Comparison of ENCODE assay signal across 9 mouse cellular contexts in genomic region chr6:99204052-99204779, GRCm38 (mm10).
DNase-seq lines count a peak whose midpoint lies in the region; ATAC-seq and TF ChIP-seq lines count a peak whose summit lies in the region.
"Had no signal": no experiment of that assay in that cellular context is flagged by ENCODE, and none has a peak within 500 bp of the region (broad histone marks: within the 10 kb centered on the region; RNA-seq: fewer than 3 reads in every experiment).

No protein-coding gene starts in this region.

- DNase-seq in heart, adult 2 months, result peak in 1 of 2 experiments; percentile 28
- no peak for DNase-seq in heart, adult 9 months (ENCODE audit: low spot score in 2 of 2)
- peak; percentile 82 for DNase-seq in forebrain, embryonic 11.5 days (ENCODE audit: low spot score)
- peak; percentile 59 for DNase-seq in neural tube, embryonic 10.5 days (ENCODE audit: extremely low spot score, low spot score)
- no peak for DNase-seq in thymus, postnatal 25 days
- no peak for DNase-seq in left cerebral cortex, postnatal 14 days (ENCODE audit: low spot score in 2 of 2)
- DNase-seq in layer of hippocampus, adult 8-10 months (ENCODE audit: low spot score in 2 of 2), result no peak
- DNase-seq: B cell, adult 2 months had no signal

- no peak for TF ChIP-seq EP300 in heart, adult 2 months (IDR thresholded peaks at IDR 0.05; ENCODE audit: insufficient read depth, low read depth, low read length)

- WGBS in heart, adult 2 months, result 11% methylated on average over 14 of the region's 14 CpGs
- under 1% methylated on average over 14 of the region's 14 CpGs for WGBS in forebrain, embryonic 11.5 days
- 4% methylated on average over 14 of the region's 14 CpGs for WGBS in intestine, embryonic 15.5 days

- peak overlapping the region; percentile 36 for H3K4me3 ChIP-seq in heart, adult 2 months
- peak overlapping the region; percentile 13; the same call in 1 of the 2 replicates for H3K4me3 ChIP-seq in forebrain, embryonic 11.5 days (ENCODE audit: low read depth, low read length)
- H3K4me3 ChIP-seq in intestine, embryonic 15.5 days (replicated peaks), result peak overlapping the region; percentile 12; the same call in 1 of the 2 replicates

- H3K27me3 ChIP-seq in heart, adult 2 months (ENCODE audit: control insufficient read depth, insufficient read depth, low read length), result no peaks in the 10 kb centered on the region
- no peaks in the 10 kb centered on the region for H3K27me3 ChIP-seq in forebrain, embryonic 11.5 days (ENCODE audit: control insufficient read depth, insufficient read depth, low read length)
- no peaks in the 10 kb centered on the region for H3K27me3 ChIP-seq in intestine, embryonic 15.5 days (replicated peaks)

- no peaks in the 10 kb centered on the region for H3K9me3 ChIP-seq in forebrain, embryonic 11.5 days (ENCODE audit: control insufficient read depth, low read length)
- H3K9me3 ChIP-seq in intestine, embryonic 15.5 days, result no peaks in the 10 kb centered on the region

- H3K36me3 ChIP-seq in heart, adult 2 months (ENCODE audit: control insufficient read depth, insufficient read depth, low read length), result no peaks in the 10 kb centered on the region; the same call in 1 of the 2 replicates
- no peaks in the 10 kb centered on the region for H3K36me3 ChIP-seq in forebrain, embryonic 11.5 days (ENCODE audit: control insufficient read depth, insufficient read depth, low read length)
- no peaks in the 10 kb centered on the region for H3K36me3 ChIP-seq in intestine, embryonic 15.5 days

- H3K79me2 ChIP-seq in heart, adult 2 months (replicated peaks; ENCODE audit: control insufficient read depth, insufficient read depth, low read length), result no peaks in the 10 kb centered on the region

- ATAC-seq in forebrain, embryonic 11.5 days (replicated peaks; ENCODE audit: low FRiP score), result peak; percentile 44; the same call in 1 of the 2 replicates
- ATAC-seq in intestine, embryonic 15.5 days, result no peak

- no peak for TF ChIP-seq POLR2A in heart, adult 2 months (IDR thresholded peaks at IDR 0.05; ENCODE audit: insufficient read depth, low read depth, low read length)

- intact Hi-C loops in heart, adult 2 months (cut with DNase I), result no loop called here
- intact Hi-C loops in left cerebral cortex, postnatal 14 days (cut with DNase I), result no loop called here

- peak overlapping the region; percentile 49 for H3K4me2 ChIP-seq in forebrain, embryonic 11.5 days (ENCODE audit: low read depth, low read length, severe bottlenecking)
- H3K4me2 ChIP-seq in intestine, embryonic 15.5 days (replicated peaks), result peak overlapping the region; percentile 49

- H3K9ac ChIP-seq in heart, adult 2 months (ENCODE audit: low read depth, low read length), result peak overlapping the region; percentile 52; the same call in 1 of the 2 replicates
- H3K9ac ChIP-seq in forebrain, embryonic 11.5 days (ENCODE audit: low read length), result peak overlapping the region; percentile 37; the same call in 1 of the 2 replicates
- H3K9ac ChIP-seq in intestine, embryonic 15.5 days, result no peak overlapping the region

- H3K4me1 ChIP-seq in heart, adult 2 months (ENCODE audit: control insufficient read depth, insufficient read depth, low read length), result peaks cover 8% of the 10 kb centered on the region
- H3K4me1 ChIP-seq in forebrain, embryonic 11.5 days (replicated peaks; ENCODE audit: control insufficient read depth, insufficient read depth, low read length), result peaks cover 43% of the 10 kb centered on the region
- H3K4me1 ChIP-seq in intestine, embryonic 15.5 days (replicated peaks), result peaks cover 51% of the 10 kb centered on the region

- no peak for TF ChIP-seq CTCF in heart, adult 2 months (IDR thresholded peaks at IDR 0.05)

- no peak overlapping the region; the same call in 1 of the 2 replicates for H3K27ac ChIP-seq in heart, adult 2 months
- peak overlapping the region; percentile 77; the same call in 1 of the 2 replicates for H3K27ac ChIP-seq in forebrain, embryonic 11.5 days (ENCODE audit: low read depth, low read length)
- peak overlapping the region; percentile 63 for H3K27ac ChIP-seq in intestine, embryonic 15.5 days

Comparison
In these comparisons a context has a peak if more than half of its experiments do, and no peak if none do; other contexts are left out.
1. DNase-seq: peak in forebrain, embryonic 11.5 days (single experiment) and neural tube, embryonic 10.5 days (single experiment); none in heart, adult 9 months (0 of 2), thymus, postnatal 25 days (single experiment), left cerebral cortex, postnatal 14 days (0 of 2) and layer of hippocampus, adult 8-10 months (0 of 2).
2. Peak in every context shown above with its lines, with median percentiles within 50 percentile points of each other: H3K4me3 ChIP-seq.